Mouse (Mus musculus): ENCODE data around the gene Bbs5.
"Not testable (repeated sequence)": the region's sequence is repeated elsewhere in the genome, so short reads cannot be mapped to it uniquely, and the experiment has no call there.

Gene Bbs5

GRCm38 (mm10) chr2:69646726-69647490, at the start of gene Bbs5:
TSS of gene Bbs5 (plus strand) at chr2:69647171.
- DNase-seq (ENCODE audit: extremely low spot score, low read depth, low spot score), result peak; percentile 37

- DNase-seq (ENCODE audit: extremely low spot score, low read depth, low spot score), result no peak
These were observed 43.1 kb upstream of the Bbs5 start for GRCm38 (mm10) chr2:69603726-69604393.

GRCm38 (mm10) chr2:69606621-69607020, 40.4 kb upstream of the Bbs5 start:
- no peak for DNase-seq (ENCODE audit: extremely low spot score, low read depth, low spot score)

GRCm38 (mm10) chr2:69612237-69612636, 34.7 kb upstream of the Bbs5 start:
- no peak for DNase-seq (ENCODE audit: extremely low spot score, low read depth, low spot score)

GRCm38 (mm10) chr2:69612716-69613115, 34.3 kb upstream of the Bbs5 start:
- no peak for DNase-seq (ENCODE audit: extremely low spot score, low read depth, low spot score)

GRCm38 (mm10) chr2:69613237-69613636, 33.7 kb upstream of the Bbs5 start:
- DNase-seq (ENCODE audit: extremely low spot score, low read depth, low spot score), result no peak

- DNase-seq (ENCODE audit: extremely low spot score, low read depth, low spot score), result no peak
These were observed 28.6 kb upstream of the Bbs5 start for GRCm38 (mm10) chr2:69618336-69618735.

GRCm38 (mm10) chr2:69619286-69619685, 27.7 kb upstream of the Bbs5 start:
- no peak for DNase-seq (ENCODE audit: extremely low spot score, low read depth, low spot score)

GRCm38 (mm10) chr2:69629215-69629614, 17.8 kb upstream of the Bbs5 start:
- no peak for DNase-seq (ENCODE audit: extremely low spot score, low read depth, low spot score)

GRCm38 (mm10) chr2:69629914-69630313, 17.1 kb upstream of the Bbs5 start:
- no peak for DNase-seq (ENCODE audit: extremely low spot score, low read depth, low spot score)

- DNase-seq (ENCODE audit: extremely low spot score, low read depth, low spot score), result no peak
These were observed 16.2 kb upstream of the Bbs5 start for GRCm38 (mm10) chr2:69630792-69631191.

GRCm38 (mm10) chr2:69631449-69631848, 15.5 kb upstream of the Bbs5 start:
- DNase-seq (ENCODE audit: extremely low spot score, low read depth, low spot score), result no peak

GRCm38 (mm10) chr2:69635064-69635701, 11.8 kb upstream of the Bbs5 start:
- DNase-seq (ENCODE audit: extremely low spot score, low read depth, low spot score), result peak; percentile 42

- no peak for DNase-seq (ENCODE audit: extremely low spot score, low read depth, low spot score)
These were observed 11.2 kb upstream of the Bbs5 start for GRCm38 (mm10) chr2:69635807-69636206.

GRCm38 (mm10) chr2:69637989-69638388, 9.0 kb upstream of the Bbs5 start:
- not testable (repeated sequence) for DNase-seq (ENCODE audit: extremely low spot score, low read depth, low spot score)

- no peak for DNase-seq (ENCODE audit: extremely low spot score, low read depth, low spot score)
These were observed 6.9 kb upstream of the Bbs5 start for GRCm38 (mm10) chr2:69640100-69640499.

GRCm38 (mm10) chr2:69644968-69645617, 1.9 kb upstream of the Bbs5 start:
- no peak for DNase-seq (ENCODE audit: extremely low spot score, low read depth, low spot score)

- DNase-seq (ENCODE audit: extremely low spot score, low read depth, low spot score), result no peak
These were observed 2.7 kb downstream of the Bbs5 start for GRCm38 (mm10) chr2:69649716-69650115.

GRCm38 (mm10) chr2:69659326-69659725, 12.4 kb downstream of the Bbs5 start:
- no peak for DNase-seq (ENCODE audit: extremely low spot score, low read depth, low spot score)

GRCm38 (mm10) chr2:69663827-69664476, 17.0 kb downstream of the Bbs5 start:
- no peak for DNase-seq (ENCODE audit: extremely low spot score, low read depth, low spot score)

- no peak for DNase-seq (ENCODE audit: extremely low spot score, low read depth, low spot score)
These were observed 20.7 kb downstream of the Bbs5 start for GRCm38 (mm10) chr2:69667656-69668055.

All from hindlimb bud, embryonic 11.5 days (tissue).